Mouse (Mus musculus) left cerebral cortex, adult 11 months (tissue): ENCODE data around the gene Tspan5.

ENCODE experiments used
- DNase-seq: peaks from one replicate; pipeline ENCODE4 v3.0.0; 2022; ENCODE audit warnings: low spot score

Gene Tspan5

GRCm38 (mm10) chr3:138945516-138945915 lies 203.5 kb downstream of the Tspan5 start:
- no peak for DNase-seq

- peak; percentile 35 for DNase-seq
These were observed 207.1 kb downstream of the Tspan5 start for GRCm38 (mm10) chr3:138949081-138949480.

GRCm38 (mm10) chr3:138955220-138955619 lies 213.2 kb downstream of the Tspan5 start:
- DNase-seq, result no peak
